Mouse (Mus musculus): ENCODE measurements at regions not wholly inside any gene's neighbourhood (a gene's known extent, or its start where the extent isn't known, plus 50 kb on each side); places are given as distances from the start of the nearest gene placed in this dataset.

DNA sequence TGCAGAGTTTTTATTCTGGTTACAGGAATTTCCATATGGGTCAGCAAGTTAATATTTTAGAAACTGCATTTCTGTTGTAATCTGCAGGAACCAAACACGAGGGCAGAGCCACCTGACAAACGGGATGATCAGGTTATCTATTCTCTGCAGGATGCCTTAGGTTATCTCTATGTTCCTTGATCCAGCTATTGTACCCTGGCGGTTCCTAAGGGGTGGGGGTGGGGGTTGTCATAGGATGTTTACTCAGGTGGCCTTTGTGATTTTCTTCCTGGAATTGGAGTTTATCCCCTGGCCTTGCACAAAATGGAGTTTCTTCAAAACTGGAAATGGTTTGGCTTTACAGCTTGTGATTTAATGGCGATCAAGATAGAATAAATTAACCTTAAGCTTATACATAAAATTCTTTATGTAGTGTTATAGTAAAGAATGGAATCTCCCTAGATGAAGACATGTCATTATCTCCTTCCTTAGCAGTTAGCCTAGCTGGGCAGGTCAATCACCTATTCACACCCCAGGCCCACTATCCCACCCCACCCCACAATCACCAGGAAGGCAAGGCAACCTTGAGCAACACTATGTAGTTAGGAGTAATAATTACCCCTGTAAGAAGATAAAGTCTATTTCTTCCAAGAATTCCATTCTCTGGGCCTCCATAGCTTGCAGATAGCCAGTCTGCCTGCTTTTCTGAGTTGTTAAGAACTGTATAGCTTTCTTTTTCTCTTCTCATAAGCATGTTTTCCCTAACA is 192.3 kb upstream of the B430218F22Rik start:
- no peak for DNase-seq (ENCODE audit: low spot score)

DNA sequence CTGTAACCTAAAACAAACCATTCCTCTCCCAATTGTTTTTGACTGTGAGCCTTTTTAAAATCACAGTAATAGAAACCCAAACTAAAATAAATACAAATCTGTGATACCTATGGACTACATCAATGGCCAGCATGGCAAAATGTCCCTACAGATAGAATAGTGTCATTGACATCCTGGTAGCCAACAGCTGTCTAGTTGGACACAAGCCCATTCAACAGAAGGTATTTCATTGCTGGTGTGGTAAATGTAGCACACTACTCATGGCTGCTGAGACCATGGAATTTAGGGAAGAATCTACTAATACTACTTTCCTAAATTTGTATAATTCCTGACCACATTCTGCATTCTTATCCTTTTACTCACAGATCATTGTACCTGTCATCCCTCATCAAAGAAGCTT is 178.3 kb upstream of the B430218F22Rik start:
- DNase-seq (ENCODE audit: low spot score), result no peak

DNA sequence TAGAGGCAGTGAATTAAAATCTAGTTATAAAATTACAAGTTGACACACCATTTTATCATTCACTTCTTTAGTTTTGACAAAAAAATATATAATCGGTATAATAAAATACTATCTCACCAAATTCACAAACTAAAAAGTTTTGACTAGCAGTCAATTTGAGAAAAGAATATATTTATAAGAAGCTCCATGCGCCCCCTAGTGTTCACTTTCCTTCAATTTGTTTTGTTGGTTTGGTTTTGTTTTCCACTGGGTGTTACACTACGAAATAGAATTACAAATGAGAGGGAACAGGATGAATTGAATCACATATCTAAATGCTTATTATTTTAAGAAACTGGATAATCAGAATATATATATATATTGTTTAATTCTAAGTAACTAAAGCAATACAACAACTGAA is 159.1 kb upstream of the B430218F22Rik start:
- DNase-seq (ENCODE audit: low spot score), result peak; percentile 19

DNA sequence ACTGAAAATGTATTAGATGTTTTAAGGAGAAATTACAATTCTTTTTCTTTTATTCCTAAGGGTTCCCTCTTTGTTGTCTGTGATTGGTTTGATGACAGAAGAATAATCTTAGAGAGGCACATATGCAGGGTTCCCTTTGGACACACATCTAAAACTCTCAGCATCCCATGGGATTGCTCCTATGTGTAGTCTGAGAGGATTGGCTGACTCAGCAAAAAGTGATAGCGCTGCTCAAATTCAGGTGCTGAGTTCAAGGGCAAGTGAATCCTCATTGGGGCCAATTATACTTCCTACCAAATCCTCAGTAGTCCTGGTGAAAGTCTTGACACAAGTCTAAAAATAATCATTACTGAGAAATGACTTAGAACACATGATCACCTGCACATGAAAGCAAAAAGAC is 148.5 kb upstream of the B430218F22Rik start:
- no peak for DNase-seq (ENCODE audit: low spot score)

DNA sequence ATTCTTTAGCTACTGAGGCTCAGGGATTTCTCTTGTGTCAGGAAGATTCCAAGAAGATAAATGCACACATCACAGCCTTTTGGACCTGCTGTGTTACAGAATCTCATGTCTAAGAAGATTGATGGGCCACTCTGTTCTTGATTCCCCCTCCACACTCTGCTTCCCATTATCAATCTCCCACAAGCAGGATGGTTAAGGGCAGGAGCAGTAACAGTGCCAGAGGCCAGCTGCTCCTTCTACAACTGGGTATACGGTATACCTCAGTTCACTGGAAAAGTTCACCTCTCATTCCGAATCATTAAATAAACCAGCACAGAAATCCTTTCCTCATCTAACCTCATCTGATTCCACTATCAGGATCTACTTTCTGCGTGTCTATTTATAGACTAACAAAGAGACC is 141.8 kb upstream of the B430218F22Rik start:
- DNase-seq (ENCODE audit: low spot score), result no peak

DNA sequence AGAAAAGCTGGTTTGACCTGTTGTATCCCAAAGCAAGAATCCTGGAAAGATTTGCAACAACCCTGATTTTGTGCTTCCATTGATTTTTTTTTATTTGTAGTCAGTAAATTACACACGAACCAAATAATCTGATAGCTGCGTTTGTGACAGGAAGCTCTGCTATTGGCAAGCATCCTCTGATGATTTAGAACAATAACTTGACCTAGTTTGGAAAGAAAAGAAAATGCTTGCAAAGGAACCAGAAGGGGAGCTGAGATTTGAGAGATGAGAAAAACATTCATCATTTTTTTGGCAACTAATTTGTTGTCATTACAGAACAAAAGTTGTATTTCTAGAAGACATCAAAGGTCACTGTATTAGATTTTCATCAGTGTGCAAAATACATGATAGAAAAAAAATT is 140.9 kb upstream of the B430218F22Rik start:
- DNase-seq (ENCODE audit: low spot score), result no peak

DNA sequence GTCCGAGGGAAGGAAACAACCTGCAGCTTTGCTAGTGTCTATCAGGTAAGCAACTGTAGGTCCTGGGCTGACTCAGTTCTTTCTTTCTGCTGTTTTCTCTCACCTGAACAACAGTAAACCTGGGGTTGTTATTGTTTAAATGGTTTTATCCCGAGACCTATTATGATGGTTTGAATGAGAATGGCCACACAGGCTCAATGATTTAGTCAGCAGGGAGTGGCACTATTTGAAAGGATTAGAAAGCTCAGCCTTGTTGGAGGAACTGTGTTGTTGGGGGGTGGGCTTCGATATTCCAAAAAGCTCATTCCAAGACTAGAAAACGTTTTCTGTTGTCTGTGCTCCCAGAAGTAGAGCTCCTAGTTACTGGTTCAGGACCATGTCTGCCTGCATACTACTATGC is 126.8 kb upstream of the B430218F22Rik start:
- DNase-seq (ENCODE audit: low spot score), result no peak

DNA sequence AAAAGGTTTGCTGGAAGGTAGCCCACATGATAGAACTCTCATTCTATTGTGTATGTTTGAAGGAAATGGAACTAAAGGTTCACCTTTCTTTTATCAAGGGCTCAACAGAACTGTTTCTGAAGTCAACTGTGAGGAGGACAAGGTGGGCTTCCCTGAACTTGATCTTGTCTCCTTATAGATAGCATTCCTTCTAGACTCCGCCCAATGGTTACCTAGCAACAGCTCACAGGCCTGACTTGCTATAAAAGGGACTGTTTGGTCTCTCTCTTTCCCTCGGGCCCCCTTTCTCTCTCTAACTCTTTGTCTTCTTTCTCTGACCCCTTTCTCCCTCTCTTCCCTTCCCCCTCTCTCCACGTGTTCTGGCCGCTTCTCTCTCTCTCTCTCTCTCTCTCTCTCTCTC is 123.5 kb upstream of the B430218F22Rik start:
- no peak for DNase-seq (ENCODE audit: low spot score)

DNA sequence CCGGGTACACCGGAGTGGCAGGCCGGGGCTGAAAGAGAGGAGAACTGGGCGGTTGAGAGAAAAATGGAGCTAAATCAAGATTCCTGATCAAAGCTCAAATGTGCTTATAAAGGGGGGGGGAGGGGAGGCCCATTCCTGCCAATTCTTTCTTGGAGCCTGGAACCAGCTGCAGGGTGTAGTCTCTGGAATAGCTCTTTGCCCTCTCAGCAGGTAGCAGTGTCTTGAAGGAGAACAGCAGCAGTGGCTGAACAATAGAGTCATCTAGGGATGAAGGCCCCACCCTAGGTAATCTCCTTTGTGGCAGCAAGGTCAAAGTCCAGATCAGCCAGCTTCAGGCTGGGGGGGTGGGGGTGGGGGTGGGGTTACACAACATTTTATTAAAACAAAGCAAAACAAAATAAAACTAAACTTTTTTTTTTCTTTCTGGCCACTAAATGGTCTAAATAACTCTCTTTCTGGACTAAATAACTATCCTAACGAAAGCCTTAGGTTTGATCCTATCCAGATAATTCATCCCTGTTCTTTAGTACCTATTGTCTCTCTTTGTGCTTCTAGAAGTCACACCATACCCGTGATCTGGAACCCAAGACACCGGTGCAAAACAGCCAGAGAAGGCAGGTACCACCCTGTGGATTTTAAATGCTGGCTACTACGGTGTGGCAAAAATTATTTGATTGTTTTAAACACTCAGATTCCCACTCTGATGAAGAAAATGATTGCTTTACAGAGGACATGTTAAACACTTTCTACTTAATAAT is 120.5 kb upstream of the B430218F22Rik start:
- no peak for DNase-seq (ENCODE audit: low spot score)

DNA sequence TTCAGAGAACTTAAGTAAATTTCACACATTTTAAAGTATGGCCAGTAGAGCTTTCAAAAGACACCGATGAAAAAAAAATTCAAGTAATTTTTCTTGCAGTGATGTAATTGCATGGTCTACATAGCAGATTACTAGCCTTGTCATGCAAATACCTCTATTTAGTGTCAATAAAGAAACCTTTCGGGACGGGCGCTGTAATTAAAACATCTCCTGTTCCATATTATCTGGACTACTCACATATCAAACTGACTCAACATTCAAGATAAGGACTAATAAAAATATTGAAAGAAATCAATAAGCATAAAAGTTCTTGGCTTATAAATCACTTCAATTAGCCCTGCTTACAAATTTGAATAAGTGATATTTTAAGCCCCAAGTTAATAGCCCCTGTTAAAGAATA is 113.5 kb upstream of the B430218F22Rik start:
- no peak for DNase-seq (ENCODE audit: low spot score)

DNA sequence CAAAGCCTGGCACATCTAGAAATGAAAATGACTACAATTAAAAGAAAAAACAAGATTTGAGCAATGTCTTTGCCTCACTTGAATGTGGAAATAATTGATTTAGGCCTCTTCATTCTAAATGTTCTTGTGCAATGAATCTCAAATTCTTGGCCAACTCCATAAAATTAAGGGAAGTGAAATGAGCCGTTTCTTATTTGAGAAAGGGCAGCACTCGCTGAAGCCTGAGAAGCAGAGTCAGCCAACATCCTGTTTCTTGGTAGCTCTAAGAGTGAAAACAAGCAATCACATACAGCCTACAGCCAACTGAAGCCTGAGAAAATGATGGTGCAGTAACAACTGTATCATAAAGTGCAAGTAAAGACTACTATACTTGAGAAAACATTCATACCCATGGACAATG is 105.5 kb upstream of the B430218F22Rik start:
- DNase-seq (ENCODE audit: low spot score), result no peak

DNA sequence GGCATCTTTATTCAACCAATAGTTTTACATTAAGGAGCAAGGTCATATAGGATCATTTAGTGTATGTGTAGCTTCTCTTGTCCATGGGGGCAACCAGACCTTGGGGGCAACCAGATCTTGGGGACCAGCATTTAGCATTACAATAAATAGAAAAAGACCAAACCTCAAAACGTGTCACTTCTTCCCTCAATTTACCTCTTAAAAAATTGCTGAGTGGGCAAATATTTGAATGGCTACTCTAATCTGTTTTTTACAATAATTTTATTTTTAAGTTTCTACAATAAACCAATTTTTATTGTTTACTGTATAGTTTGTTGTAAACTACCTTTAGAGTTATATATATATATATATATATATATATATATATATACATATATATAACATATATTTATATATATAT is 92.7 kb upstream of the B430218F22Rik start:
- no peak for DNase-seq (ENCODE audit: low spot score)

DNA sequence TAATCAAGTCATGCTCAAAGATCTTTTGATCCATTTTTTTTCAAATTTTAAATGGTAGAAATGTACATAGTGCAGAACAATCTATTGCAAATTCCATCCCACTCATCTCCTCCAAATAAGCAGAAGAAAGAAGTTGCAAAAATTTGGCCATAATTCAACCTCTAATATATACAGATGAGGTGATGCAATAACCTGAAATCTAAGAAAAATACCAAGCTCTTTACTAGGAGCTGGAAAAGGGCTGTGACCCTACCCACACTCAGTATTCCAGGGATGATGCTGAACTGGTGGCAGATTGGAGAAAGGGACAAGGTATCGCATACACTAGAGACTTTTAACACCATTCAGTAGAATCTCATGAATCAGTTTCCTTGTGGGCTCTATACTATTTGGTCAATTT is 76.3 kb upstream of the B430218F22Rik start:
- DNase-seq (ENCODE audit: low spot score), result no peak

DNA sequence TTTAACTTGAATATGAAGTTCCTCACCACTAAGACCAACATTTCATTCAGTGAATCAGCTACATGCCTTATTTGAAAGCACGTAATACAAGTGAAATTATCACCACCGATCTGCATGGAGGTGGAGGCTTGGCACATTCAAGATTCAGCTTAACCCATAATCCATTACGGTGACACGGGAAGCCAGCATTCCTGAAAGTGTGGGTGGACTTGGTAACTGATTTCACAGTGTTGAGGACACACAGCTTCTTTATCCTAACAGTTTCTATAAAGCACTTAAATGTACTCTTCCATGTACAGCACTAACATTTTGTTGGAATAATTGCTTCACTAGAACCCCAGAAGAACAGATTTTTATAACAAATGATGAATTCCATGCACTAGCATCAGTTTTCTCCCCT is 72.8 kb upstream of the B430218F22Rik start:
- no peak for DNase-seq (ENCODE audit: low spot score)

Data from urinary bladder, postnatal 14 days (tissue).